In the genomic region with DNA sequence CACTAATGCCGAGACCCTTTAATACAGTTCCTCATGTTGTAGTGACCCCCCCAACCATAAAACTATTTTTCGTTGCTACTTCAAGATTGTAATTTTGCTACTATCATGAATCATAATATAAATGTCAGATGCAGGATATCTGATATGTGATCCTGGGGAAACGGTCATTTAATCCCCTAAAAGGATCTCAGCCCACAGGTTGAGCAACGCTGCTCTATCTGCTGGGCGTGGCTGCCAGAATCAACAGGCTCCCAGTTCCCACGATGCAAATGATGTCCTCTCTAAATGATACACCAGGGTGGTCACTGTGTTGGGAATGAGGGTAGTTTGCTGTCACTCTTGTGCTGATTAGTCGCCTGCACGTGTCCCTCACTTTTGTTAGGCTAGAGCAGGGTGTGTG, we compare ENCODE assay signal across 26 mouse cellular contexts.
"Had no signal": no experiment of that assay in that cellular context is flagged by ENCODE, and none has a peak within 500 bp of the region (broad histone marks: within the 10 kb centered on the region; RNA-seq: fewer than 3 reads in every experiment).

No protein-coding gene starts in this region.

- DNase-seq: gastrocnemius, adult 2 months; gastrocnemius, postnatal 10 days; gastrocnemius, postnatal 25 days; heart, adult 11 months; heart, adult 2 months; heart, postnatal 14 days; heart, postnatal 36 days; kidney, adult 11 months; kidney, adult 2 months; kidney, adult 9 months; kidney, postnatal 14 days; kidney, postnatal 36 days; layer of hippocampus, adult 9-11 months; layer of hippocampus, postnatal 36 days; left cerebral cortex, postnatal 4 days had no signal

- H3K27ac ChIP-seq: gastrocnemius, adult 2 months; heart, adult 2 months; heart, embryonic 13.5 days; heart, embryonic 15.5 days; hindbrain, embryonic 12.5 days; hindbrain, embryonic 15.5 days; hindbrain, postnatal 0 days; kidney, embryonic 15.5 days; kidney, postnatal 0 days; limb, embryonic 13.5 days; limb, embryonic 15.5 days had no signal

- H3K9ac ChIP-seq: heart, embryonic 13.5 days; heart, embryonic 15.5 days; hindbrain, embryonic 12.5 days; hindbrain, embryonic 15.5 days; kidney, embryonic 15.5 days; limb, embryonic 13.5 days; limb, embryonic 15.5 days had no signal

- H3K9me3 ChIP-seq: heart, embryonic 13.5 days; heart, embryonic 15.5 days; hindbrain, embryonic 12.5 days; hindbrain, embryonic 15.5 days; kidney, embryonic 15.5 days; limb, embryonic 13.5 days; limb, embryonic 15.5 days had no signal

- ATAC-seq: hindbrain, postnatal 0 days; intestine, embryonic 16.5 days had no signal

- H3K4me2 ChIP-seq: heart, embryonic 11.5 days; heart, embryonic 13.5 days; heart, embryonic 15.5 days; hindbrain, embryonic 12.5 days; hindbrain, embryonic 15.5 days; kidney, embryonic 15.5 days; limb, embryonic 13.5 days; limb, embryonic 15.5 days had no signal

- H3K4me3 ChIP-seq: gastrocnemius, adult 2 months; heart, adult 2 months; heart, embryonic 13.5 days; heart, embryonic 15.5 days; hindbrain, embryonic 12.5 days; hindbrain, embryonic 15.5 days; kidney, embryonic 15.5 days; limb, embryonic 13.5 days; limb, embryonic 15.5 days had no signal

- H3K27me3 ChIP-seq: heart, embryonic 15.5 days; hindbrain, embryonic 15.5 days had no signal

- H3K36me3 ChIP-seq: hindbrain, embryonic 12.5 days; hindbrain, embryonic 15.5 days; kidney, embryonic 15.5 days; limb, embryonic 13.5 days; limb, embryonic 15.5 days had no signal
